Mouse (Mus musculus): ENCODE results near the gene Psmb10. TPM values are rescaled to one million over a fixed set of nuclear protein-coding genes. Genes with fewer than 3 reads are reported as not detected.
A peak's percentile ranks its signal among the peaks of the same experiment; 100 is the strongest.

Psmb10 gene
- polyA plus RNA-seq, 1 experiment from 2014 or later, result 50.7 TPM

DNA sequence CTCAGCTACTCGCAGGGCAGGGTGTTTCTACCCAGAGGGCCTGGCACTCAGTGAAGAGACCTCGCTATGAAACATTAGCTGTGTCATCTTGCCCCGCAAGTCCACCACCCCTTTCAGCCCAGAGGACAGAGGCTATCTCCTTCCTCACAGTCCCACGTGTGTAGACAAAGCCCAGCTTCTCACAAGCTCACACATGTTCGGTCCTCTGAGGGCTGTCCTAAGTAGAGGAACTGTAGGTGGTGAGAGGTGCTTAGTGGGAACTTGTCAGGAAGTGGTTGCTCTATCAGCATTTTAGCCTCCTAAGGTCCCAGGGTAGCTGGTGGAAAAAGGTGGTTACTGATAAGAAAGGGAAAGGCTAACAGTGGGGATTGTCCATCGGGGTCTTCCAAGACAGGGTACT is 3.1 kb downstream of the Psmb10 start:
- no peaks in the 10 kb centered on the region for H3K27me3 ChIP-seq (ENCODE audit: control insufficient read depth, insufficient read depth, low read length)
- 89% methylated on average over 6 of the region's 6 CpGs for WGBS
- ATAC-seq (ENCODE audit: low FRiP score, low TSS enrichment), result no peak
- H3K4me2 ChIP-seq (ENCODE audit: low read length), result no peak overlapping the region
- H3K9me3 ChIP-seq (ENCODE audit: control insufficient read depth, low read length), result no peaks in the 10 kb centered on the region
- no peak for DNase-seq
- no peak overlapping the region for H3K9ac ChIP-seq (replicated peaks; ENCODE audit: low read length)
- no peak overlapping the region for H3K27ac ChIP-seq (replicated peaks; ENCODE audit: low read depth, low read length)
- H3K4me1 ChIP-seq (ENCODE audit: control insufficient read depth, insufficient read depth, low read length), result peaks cover 15% of the 10 kb centered on the region
- no peak overlapping the region for H3K4me3 ChIP-seq (replicated peaks; ENCODE audit: low read depth, low read length)
- H3K36me3 ChIP-seq (ENCODE audit: control insufficient read depth, insufficient read depth, low read length), result peaks cover 9% of the 10 kb centered on the region; the same call in 1 of the 2 replicates

DNA sequence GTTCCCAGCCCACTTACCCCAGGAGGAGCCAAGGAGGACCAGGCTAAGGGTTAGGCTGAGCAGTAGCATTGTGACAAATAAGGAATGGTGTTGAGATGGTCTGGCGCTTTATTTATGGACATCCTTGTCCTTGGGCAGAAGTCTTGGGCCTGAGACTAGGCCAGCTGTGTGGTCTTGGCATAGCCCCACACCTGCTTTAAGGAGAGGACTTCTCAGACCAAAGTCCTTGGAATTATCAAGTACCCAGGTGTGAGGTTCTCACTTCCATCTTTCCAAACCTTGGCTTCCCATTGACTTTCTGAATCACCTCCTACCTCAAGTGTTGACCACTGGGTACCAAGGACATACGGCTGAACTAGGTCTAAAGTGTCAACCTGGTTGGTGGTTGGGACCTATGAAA is 4.5 kb downstream of the Psmb10 start, which contains the start of gene Ctrl:
Gene Ctrl (minus strand): TSS at position 101 of the 400 bp plus-strand sequence.
- ATAC-seq (ENCODE audit: low FRiP score, low TSS enrichment), result no peak
- Histone ChIP-seq H3K4me3 (replicated peaks; ENCODE audit: low read depth, low read length) (no peak within 1 kb of the TSS), H3K27me3 (ENCODE audit: control insufficient read depth, insufficient read depth, low read length) (no peaks in the 10 kb centered on the region), H3K27ac (replicated peaks; ENCODE audit: low read depth, low read length) (no peak within 1 kb of the TSS), H3K36me3 (ENCODE audit: control insufficient read depth, insufficient read depth, low read length) (peaks cover 15% of the 10 kb centered on the region), H3K4me1 (ENCODE audit: control insufficient read depth, insufficient read depth, low read length) (peaks cover 15% of the 10 kb centered on the region), H3K9me3 (ENCODE audit: control insufficient read depth, low read length) (no peaks in the 10 kb centered on the region), H3K9ac (replicated peaks; ENCODE audit: low read length) (no peak within 1 kb of the TSS), H3K4me2 (ENCODE audit: low read length) (no peak within 1 kb of the TSS)
- whole genome bisulfite sequencing, result 96% methylated on average over 2 of the region's 2 CpGs
- no peak for DNase-seq

DNA sequence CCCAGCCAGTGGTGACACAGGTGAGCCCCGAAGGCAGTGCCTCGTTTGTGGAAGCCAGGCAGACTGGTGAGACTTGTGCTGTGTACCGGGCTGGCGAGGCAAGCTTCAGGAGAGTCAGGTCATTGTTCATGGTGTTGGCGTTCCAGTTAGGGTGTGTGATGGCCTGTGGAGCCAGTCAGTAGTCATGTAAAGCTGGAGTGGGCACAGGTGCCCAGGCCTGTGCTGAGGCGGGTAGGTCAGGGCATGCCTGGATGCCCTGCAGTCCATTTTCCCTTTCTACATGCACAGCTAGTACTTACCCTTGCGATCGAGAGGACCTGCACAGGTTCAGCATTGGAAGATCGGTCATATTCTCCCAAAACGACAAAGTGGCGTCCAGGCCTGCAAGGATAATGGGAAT is 5.7 kb downstream of the Psmb10 start:
- ATAC-seq (ENCODE audit: low FRiP score, low TSS enrichment) (no peak), DNase-seq (no peak)
- Histone ChIP-seq H3K27me3 (ENCODE audit: control insufficient read depth, insufficient read depth, low read length) (no peaks in the 10 kb centered on the region), H3K4me3 (replicated peaks; ENCODE audit: low read depth, low read length) (no peak overlapping the region), H3K9me3 (ENCODE audit: control insufficient read depth, low read length) (no peaks in the 10 kb centered on the region), H3K4me1 (ENCODE audit: control insufficient read depth, insufficient read depth, low read length) (peaks cover 9% of the 10 kb centered on the region), H3K36me3 (ENCODE audit: control insufficient read depth, insufficient read depth, low read length) (peaks cover 15% of the 10 kb centered on the region), H3K9ac (replicated peaks; ENCODE audit: low read length) (no peak overlapping the region), H3K4me2 (ENCODE audit: low read length) (no peak overlapping the region), H3K27ac (replicated peaks; ENCODE audit: low read depth, low read length) (no peak overlapping the region)
- 90% methylated on average over 11 of the region's 11 CpGs for WGBS

DNA sequence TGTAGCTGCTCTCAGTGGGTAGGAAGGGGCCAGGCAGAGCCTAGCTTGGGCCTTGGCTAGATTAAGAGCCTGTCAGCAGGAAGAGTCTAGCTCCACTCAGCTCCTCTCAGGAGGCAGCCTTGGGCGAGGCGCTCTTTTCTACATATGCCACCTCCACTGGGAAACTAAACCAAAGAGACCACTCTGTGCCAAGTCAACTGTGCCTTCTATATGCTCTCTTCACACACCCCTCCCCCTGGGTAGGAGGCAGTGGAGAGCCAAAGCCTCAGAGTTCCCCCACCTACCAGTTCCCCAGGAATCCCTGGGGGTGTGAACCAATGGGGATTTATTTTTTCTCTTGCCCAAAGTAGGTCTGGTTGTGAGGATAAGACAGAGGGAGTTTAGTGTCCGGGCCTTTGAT is 7.0 kb downstream of the Psmb10 start:
- H3K9me3 ChIP-seq (ENCODE audit: control insufficient read depth, low read length), result no peaks in the 10 kb centered on the region
- H3K27me3 ChIP-seq (ENCODE audit: control insufficient read depth, insufficient read depth, low read length), result no peaks in the 10 kb centered on the region
- H3K27ac ChIP-seq (replicated peaks; ENCODE audit: low read depth, low read length), result no peak overlapping the region
- no peak overlapping the region for H3K4me3 ChIP-seq (replicated peaks; ENCODE audit: low read depth, low read length)
- WGBS, result 95% methylated on average over 3 of the region's 3 CpGs
- H3K4me2 ChIP-seq (ENCODE audit: low read length), result no peak overlapping the region
- peaks cover 15% of the 10 kb centered on the region for H3K36me3 ChIP-seq (ENCODE audit: control insufficient read depth, insufficient read depth, low read length)
- DNase-seq (no peak), ATAC-seq (ENCODE audit: low FRiP score, low TSS enrichment) (no peak)
- peaks cover 7% of the 10 kb centered on the region for H3K4me1 ChIP-seq (ENCODE audit: control insufficient read depth, insufficient read depth, low read length)
- H3K9ac ChIP-seq (replicated peaks; ENCODE audit: low read length), result no peak overlapping the region

DNA sequence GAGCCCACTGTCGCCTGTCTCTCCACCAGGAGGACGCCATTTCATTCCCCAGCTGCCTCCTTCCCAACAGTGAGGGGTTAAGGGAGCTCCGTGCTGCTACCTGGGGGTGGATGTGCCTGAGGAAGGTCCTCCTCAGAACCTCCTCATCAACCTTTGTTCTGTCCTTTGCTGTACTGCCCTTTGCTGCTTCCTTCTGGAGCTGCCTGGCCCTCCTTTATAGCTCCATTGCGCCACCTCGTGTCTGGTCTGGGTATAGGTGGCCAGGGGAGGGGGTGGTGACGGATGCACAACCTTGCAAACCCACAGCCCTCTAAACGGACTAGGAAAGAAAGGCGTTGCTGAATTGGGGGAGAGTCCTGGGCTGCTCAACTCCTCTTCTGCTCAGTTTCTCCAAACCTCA is 7.6 kb downstream of the Psmb10 start:
- H3K27ac ChIP-seq (replicated peaks; ENCODE audit: low read depth, low read length), result peak overlapping the region; percentile 50
- no peak overlapping the region for H3K4me2 ChIP-seq (ENCODE audit: low read length)
- H3K27me3 ChIP-seq (ENCODE audit: control insufficient read depth, insufficient read depth, low read length), result no peaks in the 10 kb centered on the region
- no peak overlapping the region for H3K4me3 ChIP-seq (replicated peaks; ENCODE audit: low read depth, low read length)
- WGBS, result 18% methylated on average over 8 of the region's 8 CpGs
- peak; percentile 66 for ATAC-seq (ENCODE audit: low FRiP score, low TSS enrichment)
- no peaks in the 10 kb centered on the region for H3K9me3 ChIP-seq (ENCODE audit: control insufficient read depth, low read length)
- peak; percentile 88 for DNase-seq
- peak overlapping the region; percentile 26 for H3K9ac ChIP-seq (replicated peaks; ENCODE audit: low read length)
- no peaks in the 10 kb centered on the region for H3K4me1 ChIP-seq (ENCODE audit: control insufficient read depth, insufficient read depth, low read length)
- peaks cover 15% of the 10 kb centered on the region for H3K36me3 ChIP-seq (ENCODE audit: control insufficient read depth, insufficient read depth, low read length)

DNA sequence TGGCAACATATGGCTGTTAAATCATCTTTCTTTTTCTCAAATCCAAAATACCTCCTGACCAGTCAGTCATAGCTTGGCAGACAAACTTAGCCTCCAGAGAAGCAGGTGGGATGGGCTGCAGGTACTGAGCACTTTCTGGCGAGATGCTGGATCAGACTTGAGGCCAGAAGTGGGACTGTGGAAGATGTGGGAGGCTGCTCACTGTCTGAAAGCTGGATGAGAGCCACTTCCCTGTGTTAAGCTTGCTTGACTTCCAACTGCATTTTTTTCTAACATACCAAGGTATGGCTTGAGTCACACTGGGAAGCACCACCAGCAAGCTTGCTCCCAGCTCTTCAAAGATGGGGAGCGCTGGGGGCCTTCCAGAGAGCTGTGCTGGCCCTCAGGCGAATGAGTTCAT is 13.1 kb downstream of the Psmb10 start:
- no peaks in the 10 kb centered on the region for H3K9me3 ChIP-seq (ENCODE audit: control insufficient read depth, low read length)
- ATAC-seq (ENCODE audit: low FRiP score, low TSS enrichment) (no peak), DNase-seq (no peak)
- H3K27ac ChIP-seq (replicated peaks; ENCODE audit: low read depth, low read length), result no peak overlapping the region
- no peaks in the 10 kb centered on the region for H3K27me3 ChIP-seq (ENCODE audit: control insufficient read depth, insufficient read depth, low read length)
- 79% methylated on average over 3 of the region's 3 CpGs for WGBS
- no peak overlapping the region for H3K9ac ChIP-seq (replicated peaks; ENCODE audit: low read length)
- H3K36me3 ChIP-seq (ENCODE audit: control insufficient read depth, insufficient read depth, low read length), result peaks cover 6% of the 10 kb centered on the region
- H3K4me3 ChIP-seq (replicated peaks; ENCODE audit: low read depth, low read length), result no peak overlapping the region
- no peak overlapping the region for H3K4me2 ChIP-seq (ENCODE audit: low read length)
- H3K4me1 ChIP-seq (ENCODE audit: control insufficient read depth, insufficient read depth, low read length), result no peaks in the 10 kb centered on the region

DNA sequence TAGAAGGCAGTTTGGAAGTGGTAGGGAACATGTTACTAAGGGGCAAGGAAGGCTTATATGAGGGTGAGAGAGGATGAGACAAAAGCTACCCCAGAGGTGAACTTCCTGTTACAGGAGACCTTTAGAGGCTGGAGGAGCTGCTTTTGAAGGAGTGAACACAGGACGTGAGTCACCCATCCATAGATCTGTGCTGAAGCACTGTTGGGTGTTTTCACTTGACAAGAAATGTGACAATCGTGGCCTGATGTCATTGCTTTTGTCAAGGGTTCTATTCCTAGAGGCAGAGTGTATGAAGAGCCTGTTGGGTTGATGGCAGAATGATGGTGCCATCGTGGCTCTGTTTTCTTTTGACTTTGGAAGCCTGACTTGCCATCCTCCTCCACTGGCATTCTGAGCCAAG is 18.9 kb downstream of the Psmb10 start:
- DNase-seq (no peak), ATAC-seq (ENCODE audit: low FRiP score, low TSS enrichment) (no peak)
- H3K27me3 ChIP-seq (ENCODE audit: control insufficient read depth, insufficient read depth, low read length), result no peaks in the 10 kb centered on the region
- peaks cover 21% of the 10 kb centered on the region; the same call in 1 of the 2 replicates for H3K36me3 ChIP-seq (ENCODE audit: control insufficient read depth, insufficient read depth, low read length)
- no peaks in the 10 kb centered on the region for H3K4me1 ChIP-seq (ENCODE audit: control insufficient read depth, insufficient read depth, low read length)
- H3K9me3 ChIP-seq (ENCODE audit: control insufficient read depth, low read length), result no peaks in the 10 kb centered on the region
- no peak overlapping the region for H3K4me2 ChIP-seq (ENCODE audit: low read length)
- H3K9ac ChIP-seq (replicated peaks; ENCODE audit: low read length), result no peak overlapping the region
- H3K4me3 ChIP-seq (replicated peaks; ENCODE audit: low read depth, low read length), result no peak overlapping the region
- WGBS, result 93% methylated on average over 3 of the region's 3 CpGs
- H3K27ac ChIP-seq (replicated peaks; ENCODE audit: low read depth, low read length), result no peak overlapping the region

DNA sequence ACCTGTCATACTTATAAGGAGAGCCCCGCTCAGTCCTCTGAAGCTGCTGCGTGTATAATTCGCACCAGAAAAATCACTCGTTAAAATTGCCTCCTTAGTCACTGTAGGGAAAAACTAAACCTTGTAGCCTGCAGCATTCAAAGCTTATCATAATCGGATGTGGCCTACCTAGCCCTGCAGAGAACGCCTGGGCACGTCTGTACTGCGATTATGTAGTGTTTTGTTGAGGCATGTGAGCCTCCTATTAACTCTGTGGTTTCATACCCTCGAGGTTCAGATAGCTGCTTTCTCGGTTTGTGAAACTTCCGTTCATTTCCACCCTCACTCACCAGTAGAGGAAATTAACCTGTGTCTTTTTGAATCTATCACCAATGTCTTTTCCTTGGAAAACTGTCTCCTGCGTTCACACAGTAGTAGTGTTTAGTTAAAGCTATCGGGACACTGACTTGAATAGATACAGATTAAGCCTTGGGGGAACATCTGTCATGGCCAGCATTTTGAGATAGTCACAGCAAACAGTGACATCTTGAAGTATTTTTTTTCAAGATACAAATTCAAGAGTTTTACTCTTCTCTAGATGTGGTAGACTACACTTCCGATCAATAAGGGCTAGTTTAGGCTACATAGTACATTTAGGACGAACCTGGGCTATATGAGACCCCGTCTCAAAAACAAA is 37.2 kb downstream of the Psmb10 start:
- H3K4me3 ChIP-seq (replicated peaks; ENCODE audit: low read depth, low read length), result peak overlapping the region; percentile 89
- 39% methylated on average over 16 of the region's 16 CpGs for WGBS
- H3K36me3 ChIP-seq (ENCODE audit: control insufficient read depth, insufficient read depth, low read length), result no peaks in the 10 kb centered on the region
- no peaks in the 10 kb centered on the region for H3K9me3 ChIP-seq (ENCODE audit: control insufficient read depth, low read length)
- ATAC-seq (ENCODE audit: low FRiP score, low TSS enrichment) (no peak), DNase-seq (no peak)
- H3K27me3 ChIP-seq (ENCODE audit: control insufficient read depth, insufficient read depth, low read length), result no peaks in the 10 kb centered on the region
- peak overlapping the region; percentile 91 for H3K27ac ChIP-seq (replicated peaks; ENCODE audit: low read depth, low read length)
- peak overlapping the region; percentile 98 for H3K9ac ChIP-seq (replicated peaks; ENCODE audit: low read length)
- H3K4me2 ChIP-seq (ENCODE audit: low read length), result peak overlapping the region; percentile 89
- peaks cover 6% of the 10 kb centered on the region for H3K4me1 ChIP-seq (ENCODE audit: control insufficient read depth, insufficient read depth, low read length)
